Mouse (Mus musculus) embryonic facial prominence, embryonic 13.5 days (tissue): ENCODE results near the gene Etv1. TPM values are rescaled to one million over a fixed set of nuclear protein-coding genes. Genes with fewer than 3 reads are reported as not detected.

Experiments
- ATAC-seq: fragments of 200-750 bp; cut with Nextera tagmentation; 2 replicates; pipeline ENCODE4 v1.8.0; 2017; ENCODE audit warnings: low read depth; ENCODE audit not compliant: insufficient number of reproducible peaks, insufficient read depth, low FRiP score, low TSS enrichment
- H3K27ac ChIP-seq: fragments of 300-500 bp; sonication (generic); 2 replicates; pipeline ENCODE4 v1.5.1; 2015; ENCODE audit warnings: moderate library complexity, mild to moderate bottlenecking, inconsistent platforms
- H3K27me3 ChIP-seq: fragments of 300-500 bp; sonication (generic); 2 replicates; pipeline ENCODE4 v1.6.1; 2015; ENCODE audit warnings: mild to moderate bottlenecking, inconsistent platforms
- H3K36me3 ChIP-seq: fragments of 300-500 bp; sonication (generic); 2 replicates; pipeline ENCODE4 v1.6.1; 2015; ENCODE audit warnings: mild to moderate bottlenecking, inconsistent platforms
- H3K4me1 ChIP-seq: fragments of 300-500 bp; sonication (generic); 2 replicates; pipeline ENCODE4 v1.6.1; 2015; ENCODE audit warnings: inconsistent platforms
- H3K4me2 ChIP-seq: fragments of 300-500 bp; sonication (generic); 2 replicates; pipeline ENCODE4 v1.6.1; 2015; ENCODE audit warnings: moderate library complexity, mild to moderate bottlenecking, inconsistent platforms
- H3K4me3 ChIP-seq: fragments of 300-500 bp; sonication (generic); 2 replicates; pipeline ENCODE4 v1.5.1; 2015; ENCODE audit warnings: mild to moderate bottlenecking, inconsistent platforms
- H3K9ac ChIP-seq: fragments of 300-500 bp; sonication (generic); 2 replicates; pipeline ENCODE4 v1.6.1; 2015; ENCODE audit warnings: mild to moderate bottlenecking, inconsistent platforms
- H3K9me3 ChIP-seq: fragments of 300-500 bp; sonication (generic); 2 replicates; pipeline ENCODE4 v1.6.1; 2016; ENCODE audit warnings: inconsistent platforms
- WGBS: fragments of 180-500 bp; shearing (Covaris S2); methylation state at CpG from one replicate; pipeline ENCODE4 v1.1.7; 2015; ENCODE audit warnings: mixed read lengths; 5-methylcytosine and 5-hydroxymethylcytosine counted together
- polyA plus RNA-seq: library from polyadenylated mRNA; unstranded; fragments of >200 nt; fragmentation: Nextera tagmentation; extraction: Ambion mirVana; gene quantifications from 2 replicates; pipeline ENCODE4 v1.2.1, GENCODE M21; 2015

Etv1 gene
- polyA plus RNA-seq, 1 experiment from 2014 or later, result 13.4 TPM

- 76% methylated on average over 7 of the region's 7 CpGs for WGBS
- Histone ChIP-seq H3K9ac (no peak overlapping the region), H3K27me3 (no peaks in the 10 kb centered on the region), H3K36me3 (0 out of 2 replicates have a peak, but pooled peaks cover 2% of the 10 kb centered on the region), H3K4me3 (no peak overlapping the region), H3K4me2 (no peak overlapping the region), H3K27ac (no peak overlapping the region), H3K9me3 (no peaks in the 10 kb centered on the region), H3K4me1 (no peaks in the 10 kb centered on the region)
- ATAC-seq, result no peak
Measured at GRCm38 (mm10) chr12:38860168-38861115, 81.3 kb downstream of the Etv1 start.

- 83% methylated on average over 4 of the region's 4 CpGs for WGBS
- no peak overlapping the region for H3K4me2 ChIP-seq
- no peak for ATAC-seq
- H3K4me1 ChIP-seq, result no peaks in the 10 kb centered on the region
- no peaks in the 10 kb centered on the region for H3K9me3 ChIP-seq
- H3K36me3 ChIP-seq, result no peaks in the 10 kb centered on the region
- no peak overlapping the region for H3K4me3 ChIP-seq
- no peak overlapping the region for H3K27ac ChIP-seq
- H3K9ac ChIP-seq, result no peak overlapping the region
- no peaks in the 10 kb centered on the region for H3K27me3 ChIP-seq
Measured at GRCm38 (mm10) chr12:38863395-38863794, 84.2 kb downstream of the Etv1 start.

GRCm38 (mm10) chr12:38863982-38864828 lies 85.0 kb downstream of the Etv1 start:
- Histone ChIP-seq H3K4me3 (no peak overlapping the region), H3K9me3 (no peaks in the 10 kb centered on the region), H3K27ac (no peak overlapping the region), H3K36me3 (no peaks in the 10 kb centered on the region), H3K4me1 (no peaks in the 10 kb centered on the region), H3K4me2 (no peak overlapping the region), H3K27me3 (no peaks in the 10 kb centered on the region), H3K9ac (no peak overlapping the region)
- WGBS, result 69% methylated on average over 3 of the region's 3 CpGs
- ATAC-seq, result no peak

GRCm38 (mm10) chr12:38874470-38874995 lies 95.4 kb downstream of the Etv1 start:
- Histone ChIP-seq H3K4me3 (no peak overlapping the region), H3K36me3 (no peaks in the 10 kb centered on the region), H3K27me3 (no peaks in the 10 kb centered on the region), H3K27ac (no peak overlapping the region), H3K4me2 (no peak overlapping the region), H3K9me3 (no peaks in the 10 kb centered on the region), H3K9ac (no peak overlapping the region), H3K4me1 (no peaks in the 10 kb centered on the region)
- ATAC-seq, result no peak

- Histone ChIP-seq H3K27ac (no peak overlapping the region), H3K36me3 (no peaks in the 10 kb centered on the region), H3K4me3 (no peak overlapping the region), H3K4me2 (no peak overlapping the region), H3K4me1 (0 out of 2 replicates have a peak, but pooled peaks cover 4% of the 10 kb centered on the region), H3K9ac (no peak overlapping the region), H3K9me3 (no peaks in the 10 kb centered on the region), H3K27me3 (no peaks in the 10 kb centered on the region)
- 85% methylated on average over 3 of the region's 3 CpGs for WGBS
- no peak for ATAC-seq
Measured at GRCm38 (mm10) chr12:38904516-38904915, 125.3 kb downstream of the Etv1 start.

- 83% methylated on average over 6 of the region's 6 CpGs for WGBS
Measured at GRCm38 (mm10) chr12:38906314-38906713, 127.1 kb downstream of the Etv1 start.

GRCm38 (mm10) chr12:38906812-38907211 lies 127.6 kb downstream of the Etv1 start:
- WGBS, result 44% methylated on average over 9 of the region's 9 CpGs
- no peaks in the 10 kb centered on the region for H3K9me3 ChIP-seq
- H3K4me1 ChIP-seq, result 0 out of 2 replicates have a peak, but pooled peaks cover 4% of the 10 kb centered on the region
- no peaks in the 10 kb centered on the region for H3K27me3 ChIP-seq
- no peak overlapping the region for H3K4me2 ChIP-seq
- no peak overlapping the region for H3K4me3 ChIP-seq
- no peak; the same call in 1 of the 2 replicates for ATAC-seq
- no peak overlapping the region for H3K9ac ChIP-seq
- no peaks in the 10 kb centered on the region for H3K36me3 ChIP-seq
- no peak overlapping the region for H3K27ac ChIP-seq

More at GRCm38 (mm10) chr12:38906314-38906713, 127.1 kb downstream of the Etv1 start:
- Histone ChIP-seq H3K27me3 (no peaks in the 10 kb centered on the region), H3K4me3 (no peak overlapping the region), H3K9me3 (no peaks in the 10 kb centered on the region), H3K27ac (no peak overlapping the region), H3K36me3 (no peaks in the 10 kb centered on the region), H3K4me2 (no peak overlapping the region), H3K9ac (no peak overlapping the region), H3K4me1 (0 out of 2 replicates have a peak, but pooled peaks cover 4% of the 10 kb centered on the region)
- no peak for ATAC-seq

- H3K27me3 ChIP-seq, result no peaks in the 10 kb centered on the region
- 89% methylated on average over 3 of the region's 3 CpGs for WGBS
- H3K27ac ChIP-seq, result no peak overlapping the region
- no peak overlapping the region for H3K4me2 ChIP-seq
- 0 out of 2 replicates have a peak, but pooled peaks cover 4% of the 10 kb centered on the region for H3K4me1 ChIP-seq
- no peak overlapping the region for H3K4me3 ChIP-seq
- no peak for ATAC-seq
- H3K9ac ChIP-seq, result no peak overlapping the region
- no peaks in the 10 kb centered on the region for H3K36me3 ChIP-seq
- H3K9me3 ChIP-seq, result no peaks in the 10 kb centered on the region
Measured at GRCm38 (mm10) chr12:38908947-38909346, 129.8 kb downstream of the Etv1 start.
